Mouse (Mus musculus): ENCODE measurements around the gene Evx2. TPM values are rescaled to one million over a fixed set of nuclear protein-coding genes. Genes with fewer than 3 reads are reported as not detected.

The Evx2 gene
- total and polyA plus RNA-seq, 3 experiments: not detected

GRCm38 (mm10) chr2:74660421-74661375, 1.3 kb upstream of the Evx2 start:
- H3K79me2 ChIP-seq (ENCODE audit: control insufficient read depth, insufficient read depth, low read length, poor library complexity): no peaks in the 10 kb centered on the region
- H3K9ac ChIP-seq (ENCODE audit: control insufficient read depth, low read depth, low read length, poor library complexity, severe bottlenecking): no peak overlapping the region
- no peaks in the 10 kb centered on the region for H3K27me3 ChIP-seq (ENCODE audit: control insufficient read depth in 1 of 2, insufficient read depth in 2 of 2, low read length in 2 of 2)
- H3K27ac ChIP-seq (ENCODE audit: control insufficient read depth, low read depth, low read length): no peak overlapping the region
- no peaks in the 10 kb centered on the region for H3K36me3 ChIP-seq (ENCODE audit: control insufficient read depth in 1 of 2, insufficient read depth in 2 of 2, low read length in 2 of 2)
- DNase-seq (ENCODE audit: low read depth, low spot score): no peak
- no peaks in the 10 kb centered on the region for H3K9me3 ChIP-seq (replicated peaks; ENCODE audit: insufficient read depth, low read length)
- H3K4me1 ChIP-seq (ENCODE audit: control insufficient read depth in 1 of 2, insufficient read depth in 2 of 2, low read length in 2 of 2): no peaks in the 10 kb centered on the region
- H3K4me3 ChIP-seq (ENCODE audit: control insufficient read depth in 1 of 2, insufficient read depth in 1 of 2, low read depth in 2 of 2, low read length in 2 of 2): no peak overlapping the region
- TF ChIP-seq CHD1 (IDR thresholded peaks at IDR 0.05; ENCODE audit: low read depth, low read length): no peak
- TF ChIP-seq RCOR1 (IDR thresholded peaks at IDR 0.05; ENCODE audit: low read depth, low read length): no peak
- no peak for TF ChIP-seq SMC3 (IDR thresholded peaks at IDR 0.05; ENCODE audit: low read depth, low read length)
- TF ChIP-seq NELFE (IDR thresholded peaks at IDR 0.05; ENCODE audit: low read depth, low read length): no peak
- no peak for TF ChIP-seq ELF1 (IDR thresholded peaks at IDR 0.05; ENCODE audit: low read depth, low read length)
- no peak for TF ChIP-seq RAD21 (IDR thresholded peaks at IDR 0.05; ENCODE audit: low read depth, low read length)
- TF ChIP-seq JUND (IDR thresholded peaks at IDR 0.05; ENCODE audit: low read depth, low read length): no peak
- TF ChIP-seq ETS1 (IDR thresholded peaks at IDR 0.05; ENCODE audit: low read depth, low read length): no peak
- TF ChIP-seq MYB (IDR thresholded peaks at IDR 0.05; ENCODE audit: low read depth, low read length): no peak
- TF ChIP-seq MYC (IDR thresholded peaks at IDR 0.05; ENCODE audit: low read depth, low read length): no peak
- TF ChIP-seq ZMIZ1 (IDR thresholded peaks at IDR 0.05; ENCODE audit: low read depth, low read length): no peak

- H3K27ac ChIP-seq (ENCODE audit: control insufficient read depth, low read depth, low read length): no peak overlapping the region
- no peaks in the 10 kb centered on the region for H3K9me3 ChIP-seq (replicated peaks; ENCODE audit: insufficient read depth, low read length)
- H3K9ac ChIP-seq (ENCODE audit: control insufficient read depth, low read depth, low read length, poor library complexity, severe bottlenecking): no peak overlapping the region
- no peaks in the 10 kb centered on the region for H3K27me3 ChIP-seq (ENCODE audit: control insufficient read depth in 1 of 2, insufficient read depth in 2 of 2, low read length in 2 of 2)
- no peaks in the 10 kb centered on the region for H3K36me3 ChIP-seq (ENCODE audit: control insufficient read depth in 1 of 2, insufficient read depth in 2 of 2, low read length in 2 of 2)
- DNase-seq (ENCODE audit: low read depth, low spot score): no peak
- no peak overlapping the region for H3K4me3 ChIP-seq (ENCODE audit: control insufficient read depth in 1 of 2, insufficient read depth in 1 of 2, low read depth in 2 of 2, low read length in 2 of 2)
- no peak for TF ChIP-seq ELF1 (IDR thresholded peaks at IDR 0.05; ENCODE audit: low read depth, low read length)
- no peaks in the 10 kb centered on the region for H3K79me2 ChIP-seq (ENCODE audit: control insufficient read depth, insufficient read depth, low read length, poor library complexity)
- H3K4me1 ChIP-seq (ENCODE audit: control insufficient read depth in 1 of 2, insufficient read depth in 2 of 2, low read length in 2 of 2): no peaks in the 10 kb centered on the region
Measured at GRCm38 (mm10) chr2:74658667-74659371, 538 bp downstream of the Evx2 start.
